In genomic region chr5:46787079-46787478, GRCm38 (mm10) we compare ENCODE assay signal across 17 mouse cellular contexts.
DNase-seq lines count a peak whose midpoint lies in the region; ATAC-seq lines count a peak whose summit lies in the region.
"Had no signal": no experiment of that assay in that cellular context is flagged by ENCODE, and none has a peak within 500 bp of the region (broad histone marks: within the 10 kb centered on the region; RNA-seq: fewer than 3 reads in every experiment).

No protein-coding gene starts in this region.

- no peaks in the 10 kb centered on the region for H3K36me3 ChIP-seq in forebrain, embryonic 14.5 days (ENCODE audit: control insufficient read depth, insufficient read depth, low read length)
- H3K36me3 ChIP-seq in forebrain, embryonic 16.5 days (ENCODE audit: control insufficient read depth, insufficient read depth) = no peaks in the 10 kb centered on the region
- no peaks in the 10 kb centered on the region for H3K36me3 ChIP-seq in neural tube, embryonic 12.5 days
- no peaks in the 10 kb centered on the region for H3K36me3 ChIP-seq in neural tube, embryonic 15.5 days
- H3K36me3 ChIP-seq: embryonic facial prominence, embryonic 10.5 days; heart, embryonic 12.5 days; hindbrain, embryonic 12.5 days; intestine, embryonic 15.5 days had no signal

- WGBS in forebrain, embryonic 14.5 days = 33% methylated on average over 3 of the region's 3 CpGs
- WGBS in forebrain, embryonic 16.5 days = 21% methylated on average over 3 of the region's 3 CpGs
- 46% methylated on average over 3 of the region's 3 CpGs for WGBS in neural tube, embryonic 12.5 days
- 41% methylated on average over 3 of the region's 3 CpGs for WGBS in neural tube, embryonic 15.5 days

- no peaks in the 10 kb centered on the region for H3K27me3 ChIP-seq in forebrain, embryonic 14.5 days (replicated peaks; ENCODE audit: control insufficient read depth, insufficient read depth, low read length)
- H3K27me3 ChIP-seq in forebrain, embryonic 16.5 days (replicated peaks; ENCODE audit: control insufficient read depth, insufficient read depth, low read length) = no peaks in the 10 kb centered on the region
- H3K27me3 ChIP-seq in neural tube, embryonic 12.5 days (replicated peaks) = no peaks in the 10 kb centered on the region
- no peaks in the 10 kb centered on the region for H3K27me3 ChIP-seq in neural tube, embryonic 15.5 days (replicated peaks)
- H3K27me3 ChIP-seq: heart, embryonic 12.5 days; hindbrain, embryonic 12.5 days; intestine, embryonic 15.5 days had no signal

- ATAC-seq in forebrain, embryonic 14.5 days = no peak
- ATAC-seq in forebrain, embryonic 16.5 days = no peak
- peak; percentile 54; the same call in 1 of the 2 replicates for ATAC-seq in neural tube, embryonic 12.5 days (ENCODE audit: low FRiP score, low read depth)
- no peak for ATAC-seq in neural tube, embryonic 15.5 days (ENCODE audit: low FRiP score)
- ATAC-seq: forebrain, postnatal 0 days; intestine, embryonic 15.5 days had no signal

- H3K4me1 ChIP-seq in forebrain, embryonic 14.5 days (ENCODE audit: control insufficient read depth, insufficient read depth, low read length) = 0 out of 2 replicates have a peak, but pooled peaks cover 2% of the 10 kb centered on the region
- H3K4me1 ChIP-seq in forebrain, embryonic 16.5 days (replicated peaks; ENCODE audit: control insufficient read depth, insufficient read depth, low read length) = 0 out of 2 replicates have a peak, but pooled peaks cover 4% of the 10 kb centered on the region
- no peaks in the 10 kb centered on the region for H3K4me1 ChIP-seq in neural tube, embryonic 12.5 days
- H3K4me1 ChIP-seq in neural tube, embryonic 15.5 days = no peaks in the 10 kb centered on the region
- H3K4me1 ChIP-seq: hindbrain, embryonic 12.5 days; intestine, embryonic 15.5 days had no signal

- H3K4me2 ChIP-seq in forebrain, embryonic 14.5 days (ENCODE audit: low read length) = no peak overlapping the region
- H3K4me2 ChIP-seq in forebrain, embryonic 16.5 days (ENCODE audit: low read length) = no peak overlapping the region
- H3K4me2 ChIP-seq in neural tube, embryonic 12.5 days (replicated peaks) = no peak overlapping the region
- H3K4me2 ChIP-seq in neural tube, embryonic 15.5 days = no peak overlapping the region
- H3K4me2 ChIP-seq: heart, embryonic 12.5 days; hindbrain, embryonic 12.5 days; intestine, embryonic 15.5 days had no signal

- no peak overlapping the region for H3K4me3 ChIP-seq in forebrain, embryonic 14.5 days (ENCODE audit: low read depth, low read length)
- H3K4me3 ChIP-seq in forebrain, embryonic 16.5 days (replicated peaks; ENCODE audit: low read length) = no peak overlapping the region
- H3K4me3 ChIP-seq in neural tube, embryonic 12.5 days = no peak overlapping the region
- H3K4me3 ChIP-seq in neural tube, embryonic 15.5 days (replicated peaks) = no peak overlapping the region
- H3K4me3 ChIP-seq: embryonic facial prominence, embryonic 10.5 days; gastrocnemius, adult 2 months; heart, embryonic 12.5 days; hindbrain, embryonic 12.5 days; intestine, embryonic 15.5 days had no signal

- peak; percentile 32 for DNase-seq in forebrain, embryonic 14.5 days (ENCODE audit: low spot score)
- peak; percentile 18 to 35 for DNase-seq in kidney, postnatal 4 days
- DNase-seq in kidney, adult 11 months = no peak
- DNase-seq in frontal cortex, postnatal 10 days (ENCODE audit: low spot score in 2 of 2) = no peak
- DNase-seq: adrenal gland, adult 2 months; adrenal gland, postnatal 25 days; cerebellum, adult 2 months; forebrain, postnatal 0 days; gastrocnemius, adult 2 months; gastrocnemius, postnatal 25 days had no signal

- H3K27ac ChIP-seq in forebrain, embryonic 14.5 days (ENCODE audit: low read depth, low read length) = no peak overlapping the region
- H3K27ac ChIP-seq in forebrain, embryonic 16.5 days (ENCODE audit: low read length) = no peak overlapping the region
- H3K27ac ChIP-seq in neural tube, embryonic 12.5 days = no peak overlapping the region
- no peak overlapping the region for H3K27ac ChIP-seq in neural tube, embryonic 15.5 days (replicated peaks)
- H3K27ac ChIP-seq: embryonic facial prominence, embryonic 10.5 days; gastrocnemius, adult 2 months; hindbrain, embryonic 12.5 days; intestine, embryonic 15.5 days had no signal

- H3K9ac ChIP-seq in forebrain, embryonic 14.5 days (ENCODE audit: low read length) = no peak overlapping the region
- H3K9ac ChIP-seq in forebrain, embryonic 16.5 days (replicated peaks; ENCODE audit: low read depth, low read length) = no peak overlapping the region
- no peak overlapping the region for H3K9ac ChIP-seq in neural tube, embryonic 12.5 days
- H3K9ac ChIP-seq in neural tube, embryonic 15.5 days (replicated peaks) = no peak overlapping the region
- H3K9ac ChIP-seq: forebrain, postnatal 0 days; heart, embryonic 12.5 days; hindbrain, embryonic 12.5 days; intestine, embryonic 15.5 days had no signal

- H3K9me3 ChIP-seq in forebrain, embryonic 14.5 days (replicated peaks; ENCODE audit: control insufficient read depth, low read length) = no peaks in the 10 kb centered on the region
- H3K9me3 ChIP-seq in forebrain, embryonic 16.5 days (ENCODE audit: control insufficient read depth, low read length) = no peaks in the 10 kb centered on the region
- no peaks in the 10 kb centered on the region for H3K9me3 ChIP-seq in neural tube, embryonic 12.5 days
- no peaks in the 10 kb centered on the region for H3K9me3 ChIP-seq in neural tube, embryonic 15.5 days (replicated peaks)
- H3K9me3 ChIP-seq: embryonic facial prominence, embryonic 10.5 days; heart, embryonic 12.5 days; hindbrain, embryonic 12.5 days; intestine, embryonic 15.5 days had no signal

Comparison
In these comparisons a context has a peak if more than half of its experiments do, and no peak if none do; other contexts are left out.
1. DNase-seq: peak in forebrain, embryonic 14.5 days (single experiment) and kidney, postnatal 4 days (2 of 2); none in kidney, adult 11 months (single experiment) and frontal cortex, postnatal 10 days (0 of 2).